Mouse (Mus musculus) stomach, embryonic 15.5 days (tissue): ENCODE data around the gene Sparcl1. TPM values are rescaled to one million over a fixed set of nuclear protein-coding genes. Genes with fewer than 3 reads are reported as not detected.

Experiments used
- ATAC-seq: fragments of 200-750 bp; cut with Nextera tagmentation; 2 replicates; pipeline ENCODE4 v1.8.0; 2017; ENCODE audit warnings: low read depth, moderate number of reproducible peaks, moderate TSS enrichment; ENCODE audit not compliant: insufficient read depth, low FRiP score
- H3K27ac ChIP-seq: fragments of 300-500 bp; sonication (generic); 2 replicates; pipeline ENCODE4 v1.5.1; 2015; ENCODE audit warnings: mild to moderate bottlenecking, inconsistent platforms
- H3K27me3 ChIP-seq: fragments of 300-500 bp; sonication (generic); replicated peaks from 2 replicates; pipeline ENCODE4 v1.6.1; 2015; ENCODE audit warnings: inconsistent platforms
- H3K36me3 ChIP-seq: fragments of 300-500 bp; sonication (generic); 2 replicates; pipeline ENCODE4 v1.6.1; 2015; ENCODE audit warnings: inconsistent platforms
- H3K4me1 ChIP-seq: fragments of 300-500 bp; sonication (generic); 2 replicates; pipeline ENCODE4 v1.6.1; 2015; ENCODE audit warnings: inconsistent platforms
- H3K4me2 ChIP-seq: fragments of 300-500 bp; sonication (generic); 2 replicates; pipeline ENCODE4 v1.6.1; 2015; ENCODE audit warnings: mild to moderate bottlenecking, inconsistent platforms
- H3K4me3 ChIP-seq: fragments of 300-500 bp; sonication (generic); replicated peaks from 2 replicates; pipeline ENCODE4 v1.5.1; 2015; ENCODE audit warnings: inconsistent platforms
- H3K9ac ChIP-seq: fragments of 300-500 bp; sonication (generic); 2 replicates; pipeline ENCODE4 v1.6.1; 2015; ENCODE audit warnings: inconsistent platforms
- H3K9me3 ChIP-seq: fragments of 300-500 bp; sonication (generic); 2 replicates; pipeline ENCODE4 v1.6.1; 2016; ENCODE audit warnings: inconsistent platforms
- WGBS: fragments of 180-500 bp; shearing (Covaris S2); methylation state at CpG from one replicate; pipeline ENCODE4 v1.1.7; 2015; 5-methylcytosine and 5-hydroxymethylcytosine counted together
- microRNA-seq: library from miRNA; unstranded; fragments of <30 nt; microRNA quantifications from one replicate; pipeline ENCODE4, GENCODE M21; 2016
- polyA plus RNA-seq: library from polyadenylated mRNA; unstranded; fragments of >200 nt; fragmentation: Nextera tagmentation; extraction: Ambion mirVana; gene quantifications from 2 replicates; pipeline ENCODE4 v1.2.1, GENCODE M21; 2015

The Sparcl1 gene
- polyA plus RNA-seq, 1 experiment from 2014 or later: 274 TPM

GRCm38 (mm10) chr5:104035824-104036223, 77.7 kb downstream of the Sparcl1 start:
- Histone ChIP-seq H3K36me3 (no peaks in the 10 kb centered on the region), H3K27ac (no peak overlapping the region), H3K9me3 (no peaks in the 10 kb centered on the region), H3K9ac (no peak overlapping the region), H3K4me2 (no peak overlapping the region), H3K27me3 (no peaks in the 10 kb centered on the region), H3K4me1 (no peaks in the 10 kb centered on the region), H3K4me3 (no peak overlapping the region)
- WGBS: 41% methylated on average over 1 of the region's 1 CpGs
- no peak for ATAC-seq

GRCm38 (mm10) chr5:104035066-104035465, 78.5 kb downstream of the Sparcl1 start:
- no peak for ATAC-seq
- Histone ChIP-seq H3K36me3 (no peaks in the 10 kb centered on the region), H3K9ac (no peak overlapping the region), H3K9me3 (no peaks in the 10 kb centered on the region), H3K4me1 (no peaks in the 10 kb centered on the region), H3K27me3 (no peaks in the 10 kb centered on the region), H3K4me3 (no peak overlapping the region), H3K27ac (no peak overlapping the region), H3K4me2 (no peak overlapping the region)

- ATAC-seq: no peak
- Histone ChIP-seq H3K36me3 (no peaks in the 10 kb centered on the region), H3K27me3 (no peaks in the 10 kb centered on the region), H3K4me3 (no peak overlapping the region), H3K27ac (no peak overlapping the region), H3K9me3 (no peaks in the 10 kb centered on the region), H3K4me1 (no peaks in the 10 kb centered on the region), H3K9ac (no peak overlapping the region), H3K4me2 (no peak overlapping the region)
- 83% methylated on average over 2 of the region's 2 CpGs for WGBS
These were observed 81.0 kb downstream of the Sparcl1 start for GRCm38 (mm10) chr5:104032434-104033097.

Small RNA genes within 50 kb of the gene (microRNA-seq; reads per million reads assigned to microRNA genes)
- not detected for gene Mir5619

Other genes with a start within 250 kb of the Sparcl1 start
- gene Klhl8, start 202.5 kb downstream of the Sparcl1 start, polyA plus RNA-seq: 11.9 and 14.7 TPM in 2 replicates
- gene Hsd17b13, start 136.3 kb downstream of the Sparcl1 start, polyA plus RNA-seq: 4.8 and 6.2 TPM in 2 replicates
- gene Hsd17b11, start 91.8 kb downstream of the Sparcl1 start, polyA plus RNA-seq: 6.8 and 7.0 TPM in 2 replicates
- gene Nudt9, start 67.4 kb downstream of the Sparcl1 start, polyA plus RNA-seq: 62.8 and 64.6 TPM in 2 replicates
- not detected in 2 replicates for gene Gm17660, start 36.1 kb downstream of the Sparcl1 start, polyA plus RNA-seq
- not detected in 2 replicates for gene Dspp, start 57.0 kb upstream of the Sparcl1 start, polyA plus RNA-seq
- gene Dmp1, start 88.9 kb upstream of the Sparcl1 start, polyA plus RNA-seq: 0.80 and 0.86 TPM in 2 replicates
- gene Ibsp, start 185.4 kb upstream of the Sparcl1 start, polyA plus RNA-seq: 0.10 and 0.22 TPM in 2 replicates
- gene Mepe, start 211.6 kb upstream of the Sparcl1 start, polyA plus RNA-seq: not detected in 2 replicates